Mouse (Mus musculus): Measurements from ENCODE around the gene Ndufs2. TPM values are rescaled to one million over a fixed set of nuclear protein-coding genes. Genes with fewer than 3 reads are reported as not detected.

The Ndufs2 gene
- polyA plus RNA-seq, 1 experiment from 2014 or later = 244 TPM

- peaks cover 10% of the 10 kb centered on the region for H3K4me1 ChIP-seq (ENCODE audit: insufficient read depth)
- H3K4me2 ChIP-seq = peak overlapping the region; percentile 31
- ATAC-seq (ENCODE audit: insufficient read depth) (peak; percentile 40; the same call in 1 of the 2 replicates), DNase-seq (peak; percentile 65)
- H3K27ac ChIP-seq (ENCODE audit: low read depth) = peak overlapping the region; percentile 65
- no peak overlapping the region for H3K9ac ChIP-seq
- H3K4me3 ChIP-seq (ENCODE audit: low read depth, low read length) = no peak overlapping the region
- whole genome bisulfite sequencing = 13% methylated on average over 8 of the region's 8 CpGs
- TF ChIP-seq CTCF (IDR thresholded peaks at IDR 0.05; ENCODE audit: low read depth) = no peak
- H3K36me3 ChIP-seq (ENCODE audit: insufficient read depth) = no peaks in the 10 kb centered on the region
- peaks cover 19% of the 10 kb centered on the region for H3K27me3 ChIP-seq (ENCODE audit: insufficient read depth, low read length)
- no peaks in the 10 kb centered on the region for H3K9me3 ChIP-seq (ENCODE audit: low read depth, low read length)
Observed at GRCm38 (mm10) chr1:171189046-171189445, 62.1 kb downstream of the Ndufs2 start.

DNA sequence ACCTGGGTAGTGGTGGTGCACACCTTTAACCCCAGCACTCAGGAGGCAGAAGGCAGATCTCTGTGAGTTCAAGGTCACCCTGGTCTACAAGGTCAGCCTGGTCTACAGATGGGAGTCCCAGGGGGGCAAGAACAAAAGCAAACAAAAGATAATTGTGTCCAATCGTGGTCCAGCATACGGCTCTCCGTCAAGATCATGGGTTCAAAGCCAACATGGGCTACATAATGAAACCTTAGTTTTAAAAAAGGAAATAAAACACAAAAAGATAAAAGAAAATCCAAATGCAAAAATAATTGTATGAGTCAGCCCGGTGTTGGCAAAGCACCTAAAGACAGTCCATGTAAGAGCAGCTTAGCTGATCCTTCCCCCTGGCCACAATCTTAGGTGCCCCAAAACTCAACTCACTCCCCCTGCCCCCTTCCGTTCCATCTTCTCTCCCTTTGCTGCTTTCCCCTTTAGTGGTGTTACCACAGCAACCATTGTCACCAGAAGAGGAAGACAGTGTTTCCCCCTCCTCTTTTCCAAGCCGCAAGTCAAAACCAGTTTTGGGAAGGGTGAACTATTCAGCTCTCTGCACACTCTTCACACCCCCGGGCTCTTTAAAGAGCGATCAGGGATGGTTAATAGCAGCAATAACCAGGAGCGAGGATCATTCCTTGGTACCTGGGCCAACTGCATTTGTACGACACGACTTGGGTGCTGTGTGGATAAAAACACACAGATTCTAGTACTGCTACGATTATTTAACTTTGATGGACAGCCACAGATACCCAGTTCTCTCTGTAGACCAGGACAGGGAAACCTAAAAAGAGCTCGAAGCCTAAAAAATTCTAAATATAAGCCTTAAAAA lies 63.1 kb downstream of the Ndufs2 start:
- Histone ChIP-seq H3K4me2 (no peak overlapping the region), H3K4me3 (ENCODE audit: low read depth, low read length) (no peak overlapping the region), H3K36me3 (ENCODE audit: insufficient read depth) (no peaks in the 10 kb centered on the region), H3K9me3 (ENCODE audit: low read depth, low read length) (no peaks in the 10 kb centered on the region), H3K27me3 (ENCODE audit: insufficient read depth, low read length) (peaks cover 9% of the 10 kb centered on the region), H3K27ac (ENCODE audit: low read depth) (no peak overlapping the region), H3K4me1 (ENCODE audit: insufficient read depth) (peaks cover 10% of the 10 kb centered on the region), H3K9ac (no peak overlapping the region)
- 71% methylated on average over 13 of the region's 13 CpGs for WGBS
- ATAC-seq (ENCODE audit: insufficient read depth) (no peak), DNase-seq (no peak)
- no peak for TF ChIP-seq CTCF (IDR thresholded peaks at IDR 0.05; ENCODE audit: low read depth)

GRCm38 (mm10) chr1:171185655-171186054 lies 65.5 kb downstream of the Ndufs2 start:
- 56% methylated on average over 8 of the region's 8 CpGs for whole genome bisulfite sequencing
- no peak for ATAC-seq (ENCODE audit: insufficient read depth)
- no peaks in the 10 kb centered on the region for H3K36me3 ChIP-seq (ENCODE audit: insufficient read depth)
- H3K4me1 ChIP-seq (ENCODE audit: insufficient read depth) = peaks cover 10% of the 10 kb centered on the region
- no peak overlapping the region for H3K27ac ChIP-seq (ENCODE audit: low read depth)
- no peaks in the 10 kb centered on the region for H3K27me3 ChIP-seq (ENCODE audit: insufficient read depth, low read length)
- no peak for TF ChIP-seq CTCF (IDR thresholded peaks at IDR 0.05; ENCODE audit: low read depth)
- H3K4me2 ChIP-seq = no peak overlapping the region
- no peak for DNase-seq
- no peak overlapping the region for H3K9ac ChIP-seq
- H3K9me3 ChIP-seq (ENCODE audit: low read depth, low read length) = no peaks in the 10 kb centered on the region
- H3K4me3 ChIP-seq (ENCODE audit: low read depth, low read length) = no peak overlapping the region

Other genes starting within 250 kb of the Ndufs2 start
- gene Fcgr4, start 232.5 kb downstream of the Ndufs2 start, polyA plus RNA-seq (2014; fragmentation: Nextera tagmentation; extraction: Ambion mirVana) = 0.35 and 0.47 TPM in 2 replicates
- 10.8 and 14.3 TPM in 2 replicates for gene Fcgr3, start 186.5 kb downstream of the Ndufs2 start, polyA plus RNA-seq (2014; fragmentation: Nextera tagmentation; extraction: Ambion mirVana)
- 2.0 and 2.2 TPM in 2 replicates for gene Cfap126, start 137.5 kb downstream of the Ndufs2 start, polyA plus RNA-seq (2014; fragmentation: Nextera tagmentation; extraction: Ambion mirVana)
- gene Sdhc, start 100.8 kb downstream of the Ndufs2 start, polyA plus RNA-seq (2014; fragmentation: Nextera tagmentation; extraction: Ambion mirVana) = 281 and 304 TPM in 2 replicates
- 0.24 and 0.49 TPM in 2 replicates for gene Mpz, start 100.7 kb downstream of the Ndufs2 start, polyA plus RNA-seq (2014; fragmentation: Nextera tagmentation; extraction: Ambion mirVana)
- gene Pcp4l1, start 55.1 kb downstream of the Ndufs2 start, polyA plus RNA-seq (2014; fragmentation: Nextera tagmentation; extraction: Ambion mirVana) = 5.7 and 6.0 TPM in 2 replicates
- 0.13 and 0.23 TPM in 2 replicates for gene Nr1i3, start 37.4 kb downstream of the Ndufs2 start, polyA plus RNA-seq (2014; fragmentation: Nextera tagmentation; extraction: Ambion mirVana)
- gene Tomm40l, start 28.9 kb downstream of the Ndufs2 start, polyA plus RNA-seq (2014; fragmentation: Nextera tagmentation; extraction: Ambion mirVana) = 33.7 and 37.9 TPM in 2 replicates
- 1.6 and 3.7 TPM in 2 replicates for gene Apoa2, start 26.3 kb downstream of the Ndufs2 start, polyA plus RNA-seq (2014; fragmentation: Nextera tagmentation; extraction: Ambion mirVana)
- 44.2 and 47.3 TPM in 2 replicates for gene Fcer1g, start 17.0 kb downstream of the Ndufs2 start, polyA plus RNA-seq (2014; fragmentation: Nextera tagmentation; extraction: Ambion mirVana)
- 6.6 and 7.5 TPM in 2 replicates for gene Adamts4, start 967 bp downstream of the Ndufs2 start, polyA plus RNA-seq (2014; fragmentation: Nextera tagmentation; extraction: Ambion mirVana)
- 80.3 and 94.3 TPM in 2 replicates for gene B4galt3, start 18.9 kb upstream of the Ndufs2 start, polyA plus RNA-seq (2014; fragmentation: Nextera tagmentation; extraction: Ambion mirVana)
- gene Ppox, start 29.8 kb upstream of the Ndufs2 start, polyA plus RNA-seq (2014; fragmentation: Nextera tagmentation; extraction: Ambion mirVana) = 50.9 and 51.7 TPM in 2 replicates
- 73.9 and 86.0 TPM in 2 replicates for gene Usp21, start 36.6 kb upstream of the Ndufs2 start, polyA plus RNA-seq (2014; fragmentation: Nextera tagmentation; extraction: Ambion mirVana)
- 107 and 108 TPM in 2 replicates for gene Ufc1, start 43.6 kb upstream of the Ndufs2 start, polyA plus RNA-seq (2014; fragmentation: Nextera tagmentation; extraction: Ambion mirVana)
- gene Dedd, start 77.8 kb upstream of the Ndufs2 start, polyA plus RNA-seq (2014; fragmentation: Nextera tagmentation; extraction: Ambion mirVana) = 48.8 and 48.9 TPM in 2 replicates
- 27.5 and 30.1 TPM in 2 replicates for gene Nit1, start 94.3 kb upstream of the Ndufs2 start, polyA plus RNA-seq (2014; fragmentation: Nextera tagmentation; extraction: Ambion mirVana)
- gene Pfdn2, start 94.3 kb upstream of the Ndufs2 start, polyA plus RNA-seq (2014; fragmentation: Nextera tagmentation; extraction: Ambion mirVana) = 40.0 and 44.5 TPM in 2 replicates
- 1.0 and 1.5 TPM in 2 replicates for gene Klhdc9, start 109.4 kb upstream of the Ndufs2 start, polyA plus RNA-seq (2014; fragmentation: Nextera tagmentation; extraction: Ambion mirVana)
- 2.3 and 2.4 TPM in 2 replicates for gene Nectin4, start 118.7 kb upstream of the Ndufs2 start, polyA plus RNA-seq (2014; fragmentation: Nextera tagmentation; extraction: Ambion mirVana)
- 0.91 and 1.6 TPM in 2 replicates for gene Arhgap30, start 137.6 kb upstream of the Ndufs2 start, polyA plus RNA-seq (2014; fragmentation: Nextera tagmentation; extraction: Ambion mirVana)
- 81.0 and 81.9 TPM in 2 replicates for gene Usf1, start 159.9 kb upstream of the Ndufs2 start, polyA plus RNA-seq (2014; fragmentation: Nextera tagmentation; extraction: Ambion mirVana)
- 2.0 and 3.4 TPM in 2 replicates for gene Tstd1, start 167.5 kb upstream of the Ndufs2 start, polyA plus RNA-seq (2014; fragmentation: Nextera tagmentation; extraction: Ambion mirVana)
- gene F11r, start 186.1 kb upstream of the Ndufs2 start, polyA plus RNA-seq (2014; fragmentation: Nextera tagmentation; extraction: Ambion mirVana) = 83.6 and 91.3 TPM in 2 replicates